Mouse (Mus musculus) Muller cell, postnatal 12 days (primary cell): ENCODE measurements at regions not wholly inside any gene's neighbourhood (a gene's known extent, or its start where the extent isn't known, plus 50 kb on each side); places are given as distances from the start of the nearest gene placed in this dataset.
A peak's percentile ranks its signal among the peaks of the same experiment; 100 is the strongest.
"Not testable (repeated sequence)": the region's sequence is repeated elsewhere in the genome, so short reads cannot be mapped to it uniquely, and the experiment has no call there.

Experiments used
- DNase-seq: peaks from one replicate; pipeline ENCODE4 v3.0.0-alpha.2; 2015; ENCODE audit errors: inconsistent ontology term

DNA sequence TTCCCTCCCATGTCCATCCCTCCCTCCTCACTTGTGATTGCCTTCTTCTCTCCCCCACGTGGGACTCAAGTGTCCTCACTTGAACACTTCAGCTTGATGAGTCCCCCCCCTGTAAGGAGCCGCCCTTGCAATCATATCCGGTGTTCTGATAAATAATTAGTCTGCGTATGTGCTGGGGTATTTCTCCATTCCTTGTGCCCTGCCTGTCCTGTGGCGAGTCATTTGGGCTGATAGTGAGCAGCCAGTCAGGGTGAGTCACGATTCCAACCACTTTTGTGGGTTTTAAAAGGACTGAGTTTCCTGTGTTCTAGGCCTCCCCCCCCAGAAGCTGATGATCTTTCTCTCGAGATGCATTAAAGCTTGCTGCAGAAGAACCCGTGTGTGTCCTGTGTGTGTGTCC is 820.9 kb downstream of the Kcnt2 start:
- DNase-seq: peak; percentile 7

DNA sequence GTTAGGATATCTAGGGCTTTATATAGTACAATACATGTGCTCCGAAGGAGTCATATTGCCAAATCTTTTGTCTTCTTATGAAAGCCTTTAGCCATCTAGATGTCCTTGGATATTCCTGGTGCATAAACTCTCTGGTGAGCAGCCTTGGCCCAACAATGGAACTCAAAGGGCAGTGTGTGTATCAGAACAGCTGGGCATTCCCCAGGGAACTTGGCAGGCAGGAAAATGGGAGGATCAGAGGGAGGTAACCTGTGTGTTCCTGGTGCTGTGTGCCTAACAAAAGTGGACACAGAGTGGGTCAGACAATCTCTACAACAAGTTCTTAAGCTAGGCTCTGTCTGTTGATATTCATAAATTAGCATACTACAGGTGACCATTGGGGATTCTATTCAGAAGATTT is 851.6 kb downstream of the Kcnt2 start:
- no peak for DNase-seq

DNA sequence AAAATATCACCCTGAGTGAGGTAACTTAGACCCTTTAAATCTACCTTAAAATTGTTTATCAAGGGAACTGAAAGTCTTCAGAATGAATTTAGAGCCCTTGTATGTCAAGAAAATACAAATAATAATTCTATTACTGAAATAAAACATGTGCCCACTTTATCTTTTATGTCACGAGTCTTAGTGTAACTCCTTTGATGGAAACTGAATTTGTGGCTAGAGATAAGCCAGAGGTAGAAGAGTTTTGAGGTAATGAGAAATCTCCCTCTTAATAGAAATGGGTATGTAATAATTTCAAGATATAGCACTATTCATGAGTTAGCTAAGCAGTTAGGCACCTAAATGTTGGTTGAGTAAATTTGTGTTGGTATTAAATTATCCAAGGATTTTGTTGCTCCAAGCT is 856.6 kb downstream of the Kcnt2 start:
- DNase-seq: no peak

DNA sequence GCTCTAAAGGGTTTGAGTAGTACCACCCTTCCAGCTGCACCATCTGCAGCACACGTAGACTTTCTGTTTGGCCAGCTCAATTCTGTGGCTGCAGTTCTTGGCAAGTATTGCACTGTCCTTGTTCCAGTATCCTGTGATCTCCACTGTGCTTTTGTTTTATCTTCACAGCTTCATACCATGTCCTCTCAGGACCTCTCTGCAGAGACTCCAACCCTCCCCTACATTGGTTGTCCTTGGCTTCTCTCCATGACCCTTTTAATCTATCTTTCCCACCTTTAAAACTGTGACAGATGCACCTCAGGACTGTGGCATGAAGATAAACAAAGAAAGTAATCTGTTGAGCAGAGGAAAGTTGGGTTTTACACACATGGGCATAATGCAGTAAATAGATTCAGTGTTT is 858.1 kb downstream of the Kcnt2 start:
- DNase-seq: peak; percentile 71

DNA sequence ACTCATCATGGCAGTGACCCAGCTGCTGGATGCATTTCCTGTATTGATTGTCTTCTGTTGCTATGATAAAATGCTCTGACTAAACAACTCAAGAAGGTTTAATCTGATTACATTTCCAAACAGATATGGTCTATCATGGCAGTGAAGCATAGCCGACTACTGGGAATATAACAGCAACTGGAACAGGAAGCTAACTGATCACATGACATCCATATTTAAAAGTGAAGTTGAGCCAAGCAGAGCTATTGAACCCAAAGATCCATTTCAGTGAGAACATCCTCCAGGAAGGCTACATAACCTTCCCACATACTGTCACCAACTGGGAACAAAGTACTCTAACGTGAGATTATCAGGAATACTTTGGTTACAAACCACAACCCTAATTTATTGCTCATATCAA is 858.7 kb downstream of the Kcnt2 start:
- no peak for DNase-seq

DNA sequence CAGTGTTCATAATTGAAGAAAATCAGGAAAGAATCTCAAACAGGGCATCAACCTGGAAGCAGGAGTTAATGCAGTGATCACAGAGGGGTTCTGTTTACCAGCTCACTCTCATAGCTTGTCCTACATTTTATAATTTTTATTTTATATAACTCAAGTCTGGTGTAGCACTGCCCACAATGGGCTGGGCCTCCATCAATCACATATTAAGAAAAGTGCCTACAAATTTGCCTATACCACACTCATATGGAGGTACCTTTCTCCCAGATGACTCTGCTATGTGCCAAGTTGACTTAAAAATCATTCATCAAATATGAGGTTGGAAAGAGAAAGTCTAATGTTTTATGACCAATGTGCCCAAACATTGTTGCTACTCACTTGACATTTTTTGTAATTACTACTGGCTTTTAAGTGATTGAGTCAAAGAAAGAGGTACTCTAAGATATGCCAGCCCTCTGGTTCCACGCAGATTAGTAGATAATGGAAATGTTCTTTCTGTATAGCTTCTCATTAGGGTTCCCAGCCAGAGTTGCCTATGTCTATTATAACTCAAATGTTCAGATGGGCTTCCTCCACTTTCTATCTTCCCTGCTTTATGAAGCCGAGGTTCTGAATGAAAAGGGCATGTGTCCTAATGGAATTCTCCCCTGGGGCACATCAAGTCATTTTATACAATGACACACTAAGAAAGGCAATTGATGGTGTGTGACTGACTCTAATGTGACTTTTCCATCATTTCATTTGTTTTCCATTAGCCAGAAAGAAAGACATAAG is 891.0 kb downstream of the Kcnt2 start:
- DNase-seq: no peak

DNA sequence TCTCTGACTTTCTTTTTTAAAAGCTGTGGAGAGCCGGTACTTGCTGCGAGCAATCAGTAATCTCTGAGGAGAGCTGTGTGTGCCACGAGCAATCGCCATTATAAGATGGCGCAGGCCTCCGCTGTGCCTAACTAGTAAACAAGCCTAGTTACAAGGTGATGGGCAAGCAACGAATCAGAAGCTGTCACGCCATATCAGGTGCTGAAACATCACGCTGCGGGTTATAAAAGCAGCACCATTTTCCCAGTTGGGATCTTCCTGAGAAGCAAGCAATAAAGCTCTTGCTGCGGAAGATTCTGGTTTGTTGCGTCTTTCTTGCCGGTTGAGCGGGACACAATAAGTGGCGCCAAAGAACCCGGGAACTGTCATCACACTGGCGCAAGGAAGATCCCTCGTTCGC is 894.2 kb downstream of the Kcnt2 start:
- not testable (repeated sequence) for DNase-seq

DNA sequence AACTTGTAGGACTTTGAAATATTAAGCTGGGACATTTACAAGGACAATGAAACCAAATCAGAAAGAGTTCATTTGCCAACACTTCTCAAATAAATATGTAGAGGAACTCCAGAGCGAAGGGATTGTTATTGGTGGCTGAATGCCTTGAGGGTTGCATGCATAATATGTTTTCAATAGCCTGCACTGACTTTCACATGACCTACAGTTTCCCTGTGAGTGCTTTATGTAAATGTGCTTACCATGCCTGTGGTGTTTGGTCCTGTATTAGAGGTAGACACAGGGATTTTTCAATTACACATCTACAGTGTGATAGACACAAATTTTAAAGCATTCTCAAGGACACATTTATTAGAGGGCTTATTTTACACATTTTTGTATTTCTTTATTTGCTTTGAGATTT is 899.8 kb downstream of the Kcnt2 start:
- DNase-seq: no peak

DNA sequence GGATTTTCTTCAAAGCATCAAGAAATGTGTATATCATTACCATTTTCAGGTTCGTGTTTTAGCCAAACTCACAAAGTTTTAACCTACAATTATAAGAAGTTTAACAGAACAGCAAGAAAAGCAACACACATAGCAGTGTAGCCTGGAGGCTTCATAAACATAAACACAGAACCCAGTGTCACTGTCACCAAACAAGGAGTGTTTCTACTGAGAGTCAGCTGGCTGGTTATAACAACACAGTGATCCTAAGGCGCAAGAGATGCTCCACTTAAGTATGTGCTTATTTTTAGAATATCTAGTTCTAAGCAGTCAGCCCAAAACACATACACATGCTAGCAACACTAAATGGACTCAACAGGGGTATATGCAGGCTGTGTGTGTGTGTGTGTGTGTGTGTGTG is 903.9 kb downstream of the Kcnt2 start:
- no peak for DNase-seq

DNA sequence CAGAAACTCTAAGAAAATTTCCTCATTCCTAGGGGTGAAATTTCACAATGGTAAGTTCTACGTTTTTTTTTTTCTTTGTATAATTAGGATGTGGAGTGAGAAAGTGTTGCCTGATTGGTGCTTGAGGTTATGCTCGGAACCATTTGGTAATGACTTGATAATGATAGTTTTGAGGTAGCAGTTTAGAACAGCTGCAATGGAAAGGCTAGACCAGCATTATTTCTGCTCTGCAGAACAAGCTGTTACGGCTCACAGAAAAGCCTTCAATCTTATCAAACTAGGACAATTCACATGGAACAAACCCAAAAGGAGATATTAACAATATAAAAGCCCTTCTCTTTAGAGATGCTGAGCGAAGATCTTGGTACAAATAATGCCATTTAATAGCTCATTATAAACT is 908.6 kb downstream of the Kcnt2 start:
- DNase-seq: no peak

DNA sequence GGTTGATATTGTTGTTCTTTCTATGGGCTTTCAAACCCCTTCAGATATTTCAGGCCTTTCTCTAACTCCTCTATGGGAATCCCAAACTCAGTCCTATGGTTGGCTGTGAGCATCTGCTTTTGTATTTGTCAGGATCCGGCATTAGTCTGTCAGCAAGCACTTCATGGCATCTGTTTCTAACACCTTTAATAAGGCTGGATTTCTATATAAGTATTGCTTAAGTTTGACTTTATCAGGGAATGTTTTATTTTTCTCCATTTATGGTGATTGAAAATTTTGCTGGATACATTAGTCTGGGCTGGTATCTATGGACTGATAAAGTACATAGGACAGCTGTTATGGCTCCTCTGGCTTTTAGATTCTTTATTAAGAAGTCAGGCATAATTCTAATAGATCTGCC is 915.8 kb downstream of the Kcnt2 start:
- DNase-seq: no peak
